Mouse (Mus musculus) limb, embryonic 13.5 days (tissue): Measurements from ENCODE around the gene Wdr25. TPM values are rescaled to one million over a fixed set of nuclear protein-coding genes. Genes with fewer than 3 reads are reported as not detected.
A peak's percentile ranks its signal among the peaks of the same experiment; 100 is the strongest.
"Not testable (repeated sequence)": the region's sequence is repeated elsewhere in the genome, so short reads cannot be mapped to it uniquely, and the experiment has no call there.

Source experiments
- ATAC-seq: fragments of 200-750 bp; cut with Nextera tagmentation; 2 replicates; pipeline ENCODE4 v1.8.0; 2017; ENCODE audit warnings: low read depth, moderate number of reproducible peaks, moderate TSS enrichment; ENCODE audit not compliant: low FRiP score
- H3K27ac ChIP-seq: fragments of 300-500 bp; sonication (generic); 2 replicates; pipeline ENCODE4 v1.5.1; 2015; ENCODE audit warnings: inconsistent platforms, mild to moderate bottlenecking, moderate library complexity
- H3K27me3 ChIP-seq: fragments of 300-500 bp; sonication (generic); 2 replicates; pipeline ENCODE4 v1.6.1; 2015; ENCODE audit warnings: mild to moderate bottlenecking, inconsistent platforms
- H3K36me3 ChIP-seq: fragments of 300-500 bp; sonication (generic); 2 replicates; pipeline ENCODE4 v1.6.1; 2015; ENCODE audit warnings: inconsistent platforms, mild to moderate bottlenecking, moderate library complexity
- H3K4me1 ChIP-seq: fragments of 300-500 bp; sonication (generic); 2 replicates; pipeline ENCODE4 v1.6.1; 2015; ENCODE audit warnings: inconsistent platforms
- H3K4me2 ChIP-seq: fragments of 300-500 bp; sonication (generic); replicated peaks from 2 replicates; pipeline ENCODE4 v1.6.1; 2015; ENCODE audit warnings: inconsistent platforms, mild to moderate bottlenecking, moderate library complexity
- H3K4me3 ChIP-seq: fragments of 300-500 bp; sonication (generic); 2 replicates; pipeline ENCODE4 v1.5.1; 2015; ENCODE audit warnings: moderate library complexity, mild to moderate bottlenecking, inconsistent platforms
- H3K9ac ChIP-seq: fragments of 300-500 bp; sonication (generic); 2 replicates; pipeline ENCODE4 v1.6.1; 2015; ENCODE audit warnings: mild to moderate bottlenecking, inconsistent platforms
- H3K9me3 ChIP-seq: fragments of 300-500 bp; sonication (generic); 2 replicates; pipeline ENCODE4 v1.6.1; 2016; ENCODE audit warnings: inconsistent platforms
- WGBS: fragments of 180-500 bp; shearing (Covaris S2); methylation state at CpG from one replicate; pipeline ENCODE4 v1.1.7; 2015; 5-methylcytosine and 5-hydroxymethylcytosine counted together
- polyA plus RNA-seq: library from polyadenylated mRNA; unstranded; fragments of >200 nt; fragmentation: Nextera tagmentation; extraction: Ambion mirVana; gene quantifications from 2 replicates; pipeline ENCODE4 v1.2.1, GENCODE M21; 2015

The Wdr25 gene
- 9.3 and 10.0 TPM in 2 replicates for polyA plus RNA-seq

GRCm38 (mm10) chr12:108892989-108893714 lies at the start of gene Wdr25:
Gene Wdr25, plus strand, starts transcription at chr12:108893631.
- Histone ChIP-seq H3K4me1 (peaks cover 16% of the 10 kb centered on the region), H3K27me3 (no peaks in the 10 kb centered on the region), H3K27ac (no peak within 1 kb of the TSS), H3K36me3 (peaks cover 23% of the 10 kb centered on the region), H3K9ac (peak within 1 kb of the TSS; percentile 81), H3K4me2 (peak within 1 kb of the TSS; percentile 97), H3K4me3 (peak within 1 kb of the TSS; percentile 90), H3K9me3 (no peaks in the 10 kb centered on the region)
- 22% methylated on average over 12 of the region's 12 CpGs for WGBS
- no peak for ATAC-seq

DNA sequence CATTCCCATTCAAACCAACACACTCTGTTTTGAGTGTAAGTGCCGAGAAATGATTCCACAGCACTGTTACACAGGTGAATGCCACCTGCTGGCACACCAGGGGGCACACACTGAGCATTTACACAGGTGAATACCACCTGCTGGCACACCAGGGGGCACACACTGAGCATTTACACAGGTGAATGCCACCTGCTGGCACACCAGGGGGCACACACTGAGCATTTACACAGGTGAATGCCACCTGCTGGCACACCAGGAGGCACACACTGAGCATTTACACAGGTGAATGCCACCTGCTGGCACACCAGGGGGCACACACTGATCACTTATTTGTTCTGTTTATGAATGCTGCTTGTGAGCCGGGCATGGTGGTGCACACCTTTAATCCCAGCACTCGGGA lies 45.4 kb upstream of the Wdr25 start:
- 86% methylated on average over 3 of the region's 3 CpGs for WGBS
- not testable (repeated sequence) for H3K4me1 ChIP-seq, H3K4me3 ChIP-seq, H3K9me3 ChIP-seq, H3K9ac ChIP-seq, ATAC-seq, H3K4me2 ChIP-seq, H3K27me3 ChIP-seq, H3K27ac ChIP-seq
- H3K36me3 ChIP-seq = peaks cover 47% of the 10 kb centered on the region

- Histone ChIP-seq H3K27me3 (no peaks in the 10 kb centered on the region), H3K27ac (no peak overlapping the region), H3K9ac (no peak overlapping the region), H3K4me1 (no peaks in the 10 kb centered on the region), H3K9me3 (no peaks in the 10 kb centered on the region), H3K4me3 (no peak overlapping the region), H3K36me3 (peaks cover 40% of the 10 kb centered on the region), H3K4me2 (no peak overlapping the region)
- 86% methylated on average over 4 of the region's 4 CpGs for WGBS
- ATAC-seq = no peak
These were observed 43.9 kb upstream of the Wdr25 start for GRCm38 (mm10) chr12:108849488-108850022.

- Histone ChIP-seq H3K36me3 (peaks cover 34% of the 10 kb centered on the region), H3K9ac (no peak overlapping the region), H3K4me3 (no peak overlapping the region), H3K27me3 (no peaks in the 10 kb centered on the region), H3K9me3 (no peaks in the 10 kb centered on the region), H3K27ac (no peak overlapping the region), H3K4me1 (no peaks in the 10 kb centered on the region), H3K4me2 (no peak overlapping the region)
- ATAC-seq = no peak
- WGBS = 67% methylated on average over 8 of the region's 8 CpGs
These were observed 43.3 kb upstream of the Wdr25 start for GRCm38 (mm10) chr12:108850129-108850528.

DNA sequence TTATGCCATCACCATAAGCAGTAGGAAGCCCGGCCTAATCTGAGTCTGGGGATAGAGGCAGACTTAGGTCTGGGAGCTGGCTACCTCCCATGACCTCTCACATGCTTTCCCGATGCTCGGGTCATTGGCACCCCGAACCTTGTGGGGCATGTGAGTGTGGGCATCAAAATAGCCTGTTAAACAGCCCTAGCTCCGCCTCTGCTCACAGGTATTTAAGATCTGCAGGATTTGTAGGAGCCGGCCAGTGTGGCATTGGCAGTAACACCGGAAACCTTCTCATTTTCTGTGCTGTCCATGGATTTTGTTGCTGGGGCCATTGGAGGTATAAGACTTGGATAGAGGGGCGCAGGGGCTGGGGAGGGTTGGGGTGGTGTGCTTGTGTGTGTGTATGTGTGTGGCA lies 42.5 kb upstream of the Wdr25 start:
- Histone ChIP-seq H3K27ac (no peak overlapping the region), H3K4me1 (no peaks in the 10 kb centered on the region), H3K27me3 (no peaks in the 10 kb centered on the region), H3K4me3 (no peak overlapping the region), H3K4me2 (no peak overlapping the region), H3K9ac (no peak overlapping the region), H3K9me3 (no peaks in the 10 kb centered on the region), H3K36me3 (peaks cover 34% of the 10 kb centered on the region)
- ATAC-seq = no peak
- WGBS = 83% methylated on average over 8 of the region's 8 CpGs

GRCm38 (mm10) chr12:108852822-108853221 lies 40.6 kb upstream of the Wdr25 start:
- peaks cover 30% of the 10 kb centered on the region; the same call in 1 of the 2 replicates for H3K36me3 ChIP-seq
- H3K27ac ChIP-seq = no peak overlapping the region
- no peak overlapping the region for H3K9ac ChIP-seq
- 88% methylated on average over 8 of the region's 8 CpGs for WGBS
- H3K27me3 ChIP-seq = no peaks in the 10 kb centered on the region
- H3K4me3 ChIP-seq = no peak overlapping the region
- ATAC-seq = no peak
- H3K4me2 ChIP-seq = no peak overlapping the region
- no peaks in the 10 kb centered on the region for H3K4me1 ChIP-seq
- no peaks in the 10 kb centered on the region for H3K9me3 ChIP-seq

- Histone ChIP-seq H3K27me3 (no peaks in the 10 kb centered on the region), H3K4me2 (no peak overlapping the region), H3K4me1 (no peaks in the 10 kb centered on the region), H3K9ac (no peak overlapping the region), H3K27ac (no peak overlapping the region), H3K4me3 (no peak overlapping the region), H3K36me3 (peaks cover 31% of the 10 kb centered on the region), H3K9me3 (no peaks in the 10 kb centered on the region)
- ATAC-seq = no peak
- 88% methylated on average over 10 of the region's 10 CpGs for WGBS
These were observed 38.4 kb upstream of the Wdr25 start for GRCm38 (mm10) chr12:108855081-108855480.

DNA sequence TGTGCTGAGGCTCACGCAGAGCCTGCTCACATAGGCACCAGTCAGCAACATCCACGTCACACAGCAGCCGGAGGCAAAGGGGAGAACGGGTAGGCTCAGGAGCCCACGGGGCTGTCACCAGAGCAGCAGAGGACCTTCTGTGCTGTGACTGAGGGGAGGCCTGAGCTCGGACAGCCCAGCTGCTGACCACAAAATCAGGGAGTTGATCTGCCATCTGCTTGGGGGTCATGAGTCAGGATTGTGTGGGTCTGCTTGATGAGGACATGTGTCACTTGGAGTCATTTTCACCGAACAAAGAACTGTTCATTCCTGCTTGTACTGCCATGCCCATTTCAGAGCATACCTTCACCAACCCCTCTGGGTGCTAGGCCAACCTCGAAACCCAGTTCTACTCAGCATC lies 37.2 kb upstream of the Wdr25 start:
- 83% methylated on average over 8 of the region's 8 CpGs for WGBS

GRCm38 (mm10) chr12:108857109-108857508 lies 36.3 kb upstream of the Wdr25 start:
- no peak overlapping the region for H3K27ac ChIP-seq
- H3K9me3 ChIP-seq = no peaks in the 10 kb centered on the region
- H3K36me3 ChIP-seq = peaks cover 51% of the 10 kb centered on the region
- ATAC-seq = no peak
- 93% methylated on average over 7 of the region's 7 CpGs for WGBS
- H3K9ac ChIP-seq = no peak overlapping the region
- no peak overlapping the region for H3K4me2 ChIP-seq
- no peak overlapping the region for H3K4me3 ChIP-seq
- no peaks in the 10 kb centered on the region for H3K27me3 ChIP-seq
- no peaks in the 10 kb centered on the region for H3K4me1 ChIP-seq

More for the DNA sequence above, 37.2 kb upstream of the Wdr25 start:
- H3K4me3 ChIP-seq = no peak overlapping the region
- H3K27me3 ChIP-seq = no peaks in the 10 kb centered on the region
- H3K4me2 ChIP-seq = no peak overlapping the region
- no peaks in the 10 kb centered on the region for H3K9me3 ChIP-seq
- ATAC-seq = no peak
- H3K4me1 ChIP-seq = no peaks in the 10 kb centered on the region
- peaks cover 42% of the 10 kb centered on the region for H3K36me3 ChIP-seq
- no peak overlapping the region for H3K27ac ChIP-seq
- no peak overlapping the region for H3K9ac ChIP-seq

GRCm38 (mm10) chr12:108857589-108858184 lies 35.7 kb upstream of the Wdr25 start:
- Histone ChIP-seq H3K4me2 (no peak overlapping the region), H3K9ac (0 out of 2 replicates have a peak overlapping the region, but pooled peaks have one; percentile 14), H3K27me3 (no peaks in the 10 kb centered on the region), H3K9me3 (no peaks in the 10 kb centered on the region), H3K4me3 (no peak overlapping the region), H3K27ac (no peak overlapping the region), H3K36me3 (peaks cover 56% of the 10 kb centered on the region), H3K4me1 (no peaks in the 10 kb centered on the region)
- 80% methylated on average over 7 of the region's 7 CpGs for WGBS
- no peak for ATAC-seq

GRCm38 (mm10) chr12:108858486-108858885 lies 34.9 kb upstream of the Wdr25 start:
- Histone ChIP-seq H3K9ac (no peak overlapping the region), H3K9me3 (no peaks in the 10 kb centered on the region), H3K4me1 (no peaks in the 10 kb centered on the region), H3K4me2 (no peak overlapping the region), H3K27me3 (no peaks in the 10 kb centered on the region), H3K36me3 (peaks cover 64% of the 10 kb centered on the region), H3K4me3 (no peak overlapping the region), H3K27ac (no peak overlapping the region)
- no peak for ATAC-seq
- WGBS = 77% methylated on average over 5 of the region's 5 CpGs

GRCm38 (mm10) chr12:108865007-108865494 lies 28.4 kb upstream of the Wdr25 start:
- ATAC-seq = no peak
- Histone ChIP-seq H3K9me3 (no peaks in the 10 kb centered on the region; the same call in 1 of the 2 replicates), H3K4me2 (no peak overlapping the region), H3K4me3 (no peak overlapping the region), H3K27me3 (no peaks in the 10 kb centered on the region), H3K4me1 (no peaks in the 10 kb centered on the region), H3K36me3 (peaks cover 99% of the 10 kb centered on the region), H3K9ac (no peak overlapping the region), H3K27ac (no peak overlapping the region)
- 86% methylated on average over 6 of the region's 6 CpGs for WGBS
